Mouse (Mus musculus) kidney, postnatal 4 days (tissue): ENCODE results near the gene Cpm.

ENCODE experiments used
- DNase-seq, 2 experiments: peaks; one replicate each; pipeline ENCODE4 v3.0.0; 2021; ENCODE audit warnings: mixed read lengths in 2 of 2

Cpm gene

GRCm38 (mm10) chr10:117621616-117622533 is 7.4 kb upstream of the Cpm start:
- no peak for DNase-seq

GRCm38 (mm10) chr10:117623358-117623757 is 5.9 kb upstream of the Cpm start:
- no peak for DNase-seq

- DNase-seq, result no peak
These were observed 5.1 kb upstream of the Cpm start for GRCm38 (mm10) chr10:117624222-117624621.

GRCm38 (mm10) chr10:117624655-117625497 is 4.4 kb upstream of the Cpm start:
- no peak for DNase-seq

GRCm38 (mm10) chr10:117625500-117626296 is 3.6 kb upstream of the Cpm start:
- DNase-seq, result no peak

- no peak for DNase-seq
These were observed 3.0 kb upstream of the Cpm start for GRCm38 (mm10) chr10:117626297-117626613.

- no peak for DNase-seq
These were observed 2.3 kb upstream of the Cpm start for GRCm38 (mm10) chr10:117626840-117627615.

- DNase-seq, result no peak
These were observed 1.7 kb upstream of the Cpm start for GRCm38 (mm10) chr10:117627616-117627930.

- DNase-seq, result no peak
These were observed 1.4 kb upstream of the Cpm start for GRCm38 (mm10) chr10:117627949-117628348.

GRCm38 (mm10) chr10:117628363-117629168 is 734 bp upstream of the Cpm start:
- no peak for DNase-seq

- DNase-seq, result no peak
These were observed 876 bp downstream of the Cpm start for GRCm38 (mm10) chr10:117630176-117630575.

- DNase-seq, result no peak
These were observed 1.5 kb downstream of the Cpm start for GRCm38 (mm10) chr10:117630810-117631209.

GRCm38 (mm10) chr10:117631562-117632259 is 2.4 kb downstream of the Cpm start:
- DNase-seq, result no peak

GRCm38 (mm10) chr10:117632394-117632793 is 3.1 kb downstream of the Cpm start:
- DNase-seq, result no peak

- DNase-seq, result no peak
These were observed 4.4 kb downstream of the Cpm start for GRCm38 (mm10) chr10:117633564-117634208.

GRCm38 (mm10) chr10:117634323-117635030 is 5.2 kb downstream of the Cpm start:
- DNase-seq, result no peak

- no peak for DNase-seq
These were observed 5.9 kb downstream of the Cpm start for GRCm38 (mm10) chr10:117635078-117635771.

GRCm38 (mm10) chr10:117635823-117636589 is 6.7 kb downstream of the Cpm start:
- DNase-seq, result no peak
